Mouse (Mus musculus) forebrain, embryonic 13.5 days (tissue): ENCODE data around the gene F2rl3. TPM values are rescaled to one million over a fixed set of nuclear protein-coding genes. Genes with fewer than 3 reads are reported as not detected.

Experiments
- ATAC-seq: fragments of 200-750 bp; cut with Nextera tagmentation; 2 replicates; pipeline ENCODE4 v1.8.0; 2017
- H3K27ac ChIP-seq: fragments of 300-500 bp; sonication (generic); 2 replicates; pipeline ENCODE4 v1.5.1; 2015; ENCODE audit warnings: inconsistent platforms, mild to moderate bottlenecking, moderate library complexity
- H3K27me3 ChIP-seq: fragments of 300-500 bp; sonication (generic); 2 replicates; pipeline ENCODE4 v1.6.1; 2015; ENCODE audit warnings: mild to moderate bottlenecking, inconsistent platforms
- H3K36me3 ChIP-seq: fragments of 300-500 bp; sonication (generic); 2 replicates; pipeline ENCODE4 v1.6.1; 2015; ENCODE audit warnings: mild to moderate bottlenecking, inconsistent platforms; ENCODE audit not compliant: poor library complexity, severe bottlenecking
- H3K4me1 ChIP-seq: fragments of 300-500 bp; sonication (generic); 2 replicates; pipeline ENCODE4 v1.6.1; 2015; ENCODE audit warnings: inconsistent platforms
- H3K4me2 ChIP-seq: fragments of 300-500 bp; sonication (generic); 2 replicates; pipeline ENCODE4 v1.6.1; 2015; ENCODE audit warnings: inconsistent platforms, mild to moderate bottlenecking, moderate library complexity
- H3K4me3 ChIP-seq: fragments of 300-500 bp; sonication (generic); 2 replicates; pipeline ENCODE4 v1.5.1; 2015; ENCODE audit warnings: mild to moderate bottlenecking, inconsistent platforms
- H3K9ac ChIP-seq: fragments of 300-500 bp; sonication (generic); 2 replicates; pipeline ENCODE4 v1.6.1; 2015; ENCODE audit warnings: mild to moderate bottlenecking, inconsistent platforms
- H3K9me3 ChIP-seq: fragments of 300-500 bp; sonication (generic); replicated peaks from 2 replicates; pipeline ENCODE4 v1.6.1; 2016; ENCODE audit warnings: inconsistent platforms
- WGBS: fragments of 180-500 bp; shearing (Covaris S2); methylation state at CpG from one replicate; pipeline ENCODE4 v1.1.7; 2015; 5-methylcytosine and 5-hydroxymethylcytosine counted together
- polyA plus RNA-seq: library from polyadenylated mRNA; unstranded; fragments of >200 nt; fragmentation: Nextera tagmentation; extraction: Ambion mirVana; gene quantifications from 2 replicates; pipeline ENCODE4 v1.2.1, GENCODE M21; 2015

F2rl3 gene
- polyA plus RNA-seq = 0.57 and 0.87 TPM in 2 replicates

GRCm38 (mm10) chr8:72761322-72762051, at the start of gene F2rl3:
F2rl3 (plus strand) TSS chr8:72761880.
- H3K36me3 ChIP-seq = peaks cover 29% of the 10 kb centered on the region
- no peak for ATAC-seq
- WGBS = 87% methylated on average over 7 of the region's 7 CpGs
- H3K4me3 ChIP-seq = no peak within 1 kb of the TSS
- no peak within 1 kb of the TSS for H3K27ac ChIP-seq
- no peak within 1 kb of the TSS for H3K9ac ChIP-seq
- no peaks in the 10 kb centered on the region for H3K27me3 ChIP-seq
- H3K4me1 ChIP-seq = no peaks in the 10 kb centered on the region
- no peaks in the 10 kb centered on the region for H3K9me3 ChIP-seq
- no peak within 1 kb of the TSS for H3K4me2 ChIP-seq

GRCm38 (mm10) chr8:72712569-72712968, 49.1 kb upstream of the F2rl3 start:
- Histone ChIP-seq H3K4me2 (no peak overlapping the region), H3K9me3 (no peaks in the 10 kb centered on the region), H3K27me3 (no peaks in the 10 kb centered on the region), H3K36me3 (no peaks in the 10 kb centered on the region), H3K27ac (no peak overlapping the region), H3K4me3 (no peak overlapping the region), H3K4me1 (no peaks in the 10 kb centered on the region), H3K9ac (no peak overlapping the region)
- ATAC-seq = no peak
- 56% methylated on average over 6 of the region's 6 CpGs for WGBS

- Histone ChIP-seq H3K27me3 (no peaks in the 10 kb centered on the region), H3K9ac (no peak overlapping the region), H3K4me3 (no peak overlapping the region), H3K9me3 (no peaks in the 10 kb centered on the region), H3K36me3 (no peaks in the 10 kb centered on the region), H3K27ac (no peak overlapping the region), H3K4me1 (no peaks in the 10 kb centered on the region), H3K4me2 (no peak overlapping the region)
- ATAC-seq = no peak
- 87% methylated on average over 5 of the region's 5 CpGs for WGBS
Measured at GRCm38 (mm10) chr8:72716594-72716993, 45.1 kb upstream of the F2rl3 start.

GRCm38 (mm10) chr8:72720541-72720940, 41.1 kb upstream of the F2rl3 start:
- no peak overlapping the region for H3K4me3 ChIP-seq
- no peaks in the 10 kb centered on the region for H3K27me3 ChIP-seq
- no peaks in the 10 kb centered on the region for H3K9me3 ChIP-seq
- no peak overlapping the region for H3K4me2 ChIP-seq
- H3K4me1 ChIP-seq = peaks cover 11% of the 10 kb centered on the region
- no peak overlapping the region for H3K27ac ChIP-seq
- ATAC-seq = no peak
- WGBS = 30% methylated on average over 1 of the region's 1 CpGs
- peaks cover 9% of the 10 kb centered on the region for H3K36me3 ChIP-seq
- no peak overlapping the region for H3K9ac ChIP-seq

GRCm38 (mm10) chr8:72722769-72723650, 38.7 kb upstream of the F2rl3 start, which contains the start of gene Sin3b:
Sin3b (plus strand) TSS chr8:72723285.
- 13% methylated on average over 55 of the region's 56 CpGs for WGBS
- peaks cover 14% of the 10 kb centered on the region for H3K4me1 ChIP-seq
- peak within 1 kb of the TSS; percentile 96 for H3K4me3 ChIP-seq
- H3K4me2 ChIP-seq = peak within 1 kb of the TSS; percentile 96
- peak within 1 kb of the TSS; percentile 37; the same call in 1 of the 2 replicates for H3K27ac ChIP-seq
- peak; percentile 99 for ATAC-seq
- H3K36me3 ChIP-seq = peaks cover 34% of the 10 kb centered on the region
- H3K9ac ChIP-seq = peak within 1 kb of the TSS; percentile 96
- no peaks in the 10 kb centered on the region for H3K9me3 ChIP-seq
- no peaks in the 10 kb centered on the region for H3K27me3 ChIP-seq

- Histone ChIP-seq H3K4me2 (peak overlapping the region; percentile 96), H3K27ac (no peak overlapping the region), H3K4me3 (peak overlapping the region; percentile 96), H3K27me3 (no peaks in the 10 kb centered on the region), H3K9me3 (no peaks in the 10 kb centered on the region), H3K9ac (peak overlapping the region; percentile 96), H3K36me3 (peaks cover 40% of the 10 kb centered on the region), H3K4me1 (peaks cover 18% of the 10 kb centered on the region)
- WGBS = 1% methylated on average over 30 of the region's 30 CpGs
- ATAC-seq = peak; percentile 37
Measured at GRCm38 (mm10) chr8:72723651-72724001, 38.1 kb upstream of the F2rl3 start.

- H3K36me3 ChIP-seq = peaks cover 88% of the 10 kb centered on the region
- ATAC-seq = no peak
- peaks cover 21% of the 10 kb centered on the region for H3K4me1 ChIP-seq
- 65% methylated on average over 1 of the region's 1 CpGs for WGBS
- no peaks in the 10 kb centered on the region for H3K9me3 ChIP-seq
- H3K27ac ChIP-seq = no peak overlapping the region
- no peak overlapping the region for H3K4me3 ChIP-seq
- H3K27me3 ChIP-seq = no peaks in the 10 kb centered on the region
- no peak overlapping the region for H3K4me2 ChIP-seq
- no peak overlapping the region for H3K9ac ChIP-seq
Measured at GRCm38 (mm10) chr8:72728636-72729035, 33.0 kb upstream of the F2rl3 start.

- no peaks in the 10 kb centered on the region for H3K9me3 ChIP-seq
- 92% methylated on average over 5 of the region's 5 CpGs for WGBS
- no peaks in the 10 kb centered on the region for H3K4me1 ChIP-seq
- no peaks in the 10 kb centered on the region for H3K27me3 ChIP-seq
- H3K4me2 ChIP-seq = no peak overlapping the region
- no peak overlapping the region for H3K27ac ChIP-seq
- no peak overlapping the region for H3K9ac ChIP-seq
- H3K36me3 ChIP-seq = peaks cover 100% of the 10 kb centered on the region
- no peak overlapping the region for H3K4me3 ChIP-seq
- ATAC-seq = no peak
Measured at GRCm38 (mm10) chr8:72735001-72735400, 26.7 kb upstream of the F2rl3 start.

GRCm38 (mm10) chr8:72736868-72737267, 24.8 kb upstream of the F2rl3 start:
- no peak for ATAC-seq
- Histone ChIP-seq H3K27me3 (no peaks in the 10 kb centered on the region), H3K27ac (no peak overlapping the region), H3K36me3 (peaks cover 100% of the 10 kb centered on the region), H3K9ac (no peak overlapping the region), H3K4me3 (no peak overlapping the region), H3K4me1 (no peaks in the 10 kb centered on the region), H3K9me3 (no peaks in the 10 kb centered on the region), H3K4me2 (no peak overlapping the region)

GRCm38 (mm10) chr8:72746061-72746460, 15.6 kb upstream of the F2rl3 start:
- H3K36me3 ChIP-seq = peaks cover 100% of the 10 kb centered on the region
- 31% methylated on average over 5 of the region's 5 CpGs for WGBS

GRCm38 (mm10) chr8:72749846-72750245, 11.8 kb upstream of the F2rl3 start:
- ATAC-seq = no peak
- Histone ChIP-seq H3K4me2 (no peak overlapping the region), H3K4me1 (no peaks in the 10 kb centered on the region), H3K9ac (no peak overlapping the region), H3K9me3 (no peaks in the 10 kb centered on the region), H3K27ac (no peak overlapping the region), H3K4me3 (no peak overlapping the region), H3K27me3 (no peaks in the 10 kb centered on the region), H3K36me3 (peaks cover 98% of the 10 kb centered on the region)
- WGBS = 93% methylated on average over 26 of the region's 26 CpGs

More at GRCm38 (mm10) chr8:72746061-72746460, 15.6 kb upstream of the F2rl3 start:
- Histone ChIP-seq H3K4me3 (no peak overlapping the region), H3K9me3 (no peaks in the 10 kb centered on the region), H3K4me2 (no peak overlapping the region), H3K27me3 (no peaks in the 10 kb centered on the region), H3K27ac (no peak overlapping the region), H3K9ac (no peak overlapping the region), H3K4me1 (no peaks in the 10 kb centered on the region)
- peak; percentile 70 for ATAC-seq

GRCm38 (mm10) chr8:72750266-72750665, 11.4 kb upstream of the F2rl3 start:
- Histone ChIP-seq H3K4me3 (no peak overlapping the region), H3K4me2 (no peak overlapping the region), H3K9me3 (no peaks in the 10 kb centered on the region), H3K4me1 (no peaks in the 10 kb centered on the region), H3K9ac (no peak overlapping the region), H3K27ac (no peak overlapping the region), H3K27me3 (no peaks in the 10 kb centered on the region), H3K36me3 (peaks cover 95% of the 10 kb centered on the region)
- ATAC-seq = no peak
- WGBS = 97% methylated on average over 6 of the region's 6 CpGs
